15 mouse cellular contexts compared by ENCODE assay signal in the genomic region with DNA sequence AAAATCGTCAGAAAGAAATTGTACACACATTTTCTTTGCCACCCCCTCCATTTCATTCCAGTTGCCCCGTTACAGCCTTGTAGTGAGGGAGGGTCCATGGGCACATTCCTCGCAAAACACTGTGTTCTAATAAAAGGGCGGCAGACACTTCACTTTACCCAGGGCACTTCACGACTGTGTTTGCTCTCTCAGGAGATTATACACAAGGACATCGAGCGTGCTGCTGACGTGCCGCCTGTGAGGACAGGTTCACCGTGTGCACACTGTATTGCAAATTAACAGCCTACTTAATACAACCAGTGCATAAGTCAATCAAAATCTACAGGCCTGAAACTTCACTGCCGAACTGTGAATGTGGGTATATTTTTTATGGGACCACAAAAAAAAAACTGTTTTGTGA.
"Had no signal": no experiment of that assay in that cellular context is flagged by ENCODE, and none has a peak within 500 bp of the region (broad histone marks: within the 10 kb centered on the region; RNA-seq: fewer than 3 reads in every experiment).

No protein-coding gene starts in this region.

- ATAC-seq: intestine, postnatal 0 days; liver, embryonic 12.5 days had no signal

- H3K9ac ChIP-seq: limb, embryonic 13.5 days; liver, embryonic 12.5 days; liver, embryonic 15.5 days; midbrain, embryonic 12.5 days had no signal

- H3K27me3 ChIP-seq: limb, embryonic 13.5 days; liver, embryonic 12.5 days; liver, embryonic 15.5 days; megakaryocyte, embryonic 14.5 days; midbrain, embryonic 12.5 days had no signal

- H3K4me3 ChIP-seq: layer of hippocampus, adult 2 months; limb, embryonic 10.5 days; limb, embryonic 13.5 days; liver, embryonic 12.5 days; liver, embryonic 15.5 days; megakaryocyte, embryonic 14.5 days; midbrain, embryonic 12.5 days had no signal

- H3K27ac ChIP-seq: kidney, postnatal 0 days; layer of hippocampus, adult 2 months; limb, embryonic 10.5 days; limb, embryonic 13.5 days; liver, embryonic 12.5 days; liver, embryonic 15.5 days; midbrain, embryonic 12.5 days had no signal

- H3K4me1 ChIP-seq: limb, embryonic 10.5 days; limb, embryonic 13.5 days; liver, embryonic 12.5 days; liver, embryonic 15.5 days; megakaryocyte, embryonic 14.5 days; midbrain, embryonic 12.5 days had no signal

- H3K9me3 ChIP-seq: limb, embryonic 10.5 days; limb, embryonic 13.5 days; liver, embryonic 12.5 days; liver, embryonic 15.5 days; midbrain, embryonic 12.5 days had no signal

- DNase-seq: kidney, adult 2 months; kidney, postnatal 25 days; layer of hippocampus, adult 9-11 months; liver; lung, postnatal 10 days; thymus, postnatal 25 days had no signal

- H3K4me2 ChIP-seq: limb, embryonic 13.5 days; liver, embryonic 12.5 days; liver, embryonic 15.5 days; midbrain, embryonic 12.5 days had no signal

- H3K36me3 ChIP-seq: limb, embryonic 10.5 days; limb, embryonic 13.5 days; liver, embryonic 12.5 days; liver, embryonic 15.5 days; midbrain, embryonic 12.5 days had no signal
